In genomic region chr7:132658058-132658450, GRCm38 (mm10) we compare ENCODE assay signal across 9 mouse cellular contexts. TPM values are rescaled to one million over a fixed set of nuclear protein-coding genes. Genes with fewer than 3 reads are reported as not detected.
A peak's percentile ranks its signal among the peaks of the same experiment; 100 is the strongest.
DNase-seq lines count a peak whose midpoint lies in the region; ATAC-seq lines count a peak whose summit lies in the region.
"Had no signal": no experiment of that assay in that cellular context is flagged by ENCODE, and none has a peak within 500 bp of the region (broad histone marks: within the 10 kb centered on the region; RNA-seq: fewer than 3 reads in every experiment).

No protein-coding gene starts in this region.

- no peaks in the 10 kb centered on the region for H3K36me3 ChIP-seq in forebrain, embryonic 10.5 days (replicated peaks)
- H3K36me3 ChIP-seq in forebrain, embryonic 15.5 days = no peaks in the 10 kb centered on the region
- H3K36me3 ChIP-seq in limb, embryonic 15.5 days = no peaks in the 10 kb centered on the region

- WGBS in forebrain, embryonic 10.5 days = 7% methylated on average over 9 of the region's 9 CpGs
- WGBS in forebrain, embryonic 15.5 days = 4% methylated on average over 9 of the region's 9 CpGs
- 8% methylated on average over 9 of the region's 9 CpGs for WGBS in limb, embryonic 15.5 days

- peak overlapping the region; percentile 87 for H3K27ac ChIP-seq in forebrain, embryonic 10.5 days
- H3K27ac ChIP-seq in forebrain, embryonic 15.5 days (replicated peaks) = no peak overlapping the region
- peak overlapping the region; percentile 74 for H3K27ac ChIP-seq in limb, embryonic 15.5 days

- no peak overlapping the region for H3K9ac ChIP-seq in forebrain, embryonic 15.5 days (replicated peaks)
- no peak overlapping the region for H3K9ac ChIP-seq in limb, embryonic 15.5 days

- no peak overlapping the region for H3K4me3 ChIP-seq in forebrain, embryonic 10.5 days
- H3K4me3 ChIP-seq in forebrain, embryonic 15.5 days = no peak overlapping the region
- H3K4me3 ChIP-seq in limb, embryonic 15.5 days = no peak overlapping the region

- DNase-seq in forebrain, embryonic 10.5 days (ENCODE audit: extremely low spot score, low spot score) = peak; percentile 51
- DNase-seq in brain, adult 2 months (ENCODE audit: low read depth, low spot score) = peak; percentile 52
- DNase-seq in heart, postnatal 14 days = peak; percentile 54 to 55
- DNase-seq in cerebellum, adult 11-12 months = no peak
- DNase-seq in frontal cortex, adult 2 months (ENCODE audit: extremely low spot score in 1 of 2, low spot score in 1 of 2) = no peak

- peaks cover 71% of the 10 kb centered on the region for H3K4me1 ChIP-seq in forebrain, embryonic 10.5 days
- H3K4me1 ChIP-seq in forebrain, embryonic 15.5 days = peaks cover 34% of the 10 kb centered on the region
- peaks cover 47% of the 10 kb centered on the region for H3K4me1 ChIP-seq in limb, embryonic 15.5 days

- peaks cover 64% of the 10 kb centered on the region for H3K27me3 ChIP-seq in forebrain, embryonic 10.5 days (ENCODE audit: poor library complexity, severe bottlenecking)
- no peaks in the 10 kb centered on the region for H3K27me3 ChIP-seq in forebrain, embryonic 15.5 days
- no peaks in the 10 kb centered on the region for H3K27me3 ChIP-seq in limb, embryonic 15.5 days

- ATAC-seq in forebrain, embryonic 15.5 days (replicated peaks) = no peak
- ATAC-seq in limb, embryonic 15.5 days (ENCODE audit: insufficient number of reproducible peaks, low FRiP score, low TSS enrichment, low read depth) = no peak
- ATAC-seq in granulocyte monocyte progenitor cell, adult 5-6 weeks (replicated peaks; ENCODE audit: poor library complexity, severe bottlenecking) = no peak

- intact Hi-C loops in heart, postnatal 14 days (cut with DNase I) = loop anchor here (5.0 kb wide), 4 partner anchors 54 to 344 kb away; partner anchors contain the start of gene Eef1akmt2

- no peak overlapping the region for H3K4me2 ChIP-seq in forebrain, embryonic 15.5 days (replicated peaks)
- no peak overlapping the region for H3K4me2 ChIP-seq in limb, embryonic 15.5 days

- H3K9me3 ChIP-seq in forebrain, embryonic 10.5 days = no peaks in the 10 kb centered on the region
- no peaks in the 10 kb centered on the region for H3K9me3 ChIP-seq in forebrain, embryonic 15.5 days
- H3K9me3 ChIP-seq in limb, embryonic 15.5 days = no peaks in the 10 kb centered on the region

RNA-seq across cellular contexts. Expression of gene Lhpp, which starts 47.6 kb away (rescaled TPM):
- 17.3 and 17.4 TPM in 2 replicates for polyA plus RNA-seq in forebrain, embryonic 10.5 days (2016; fragmentation: Nextera tagmentation; extraction: Ambion mirVana)
- polyA plus RNA-seq in forebrain, embryonic 15.5 days (2015; fragmentation: Nextera tagmentation; extraction: Ambion mirVana) = 23.1 and 25.7 TPM in 2 replicates
- 10 to 100 TPM; 12.9 to 13.6 TPM for total RNA-seq in heart, postnatal 14 days (2021)
- polyA plus RNA-seq in limb, embryonic 15.5 days (2015; fragmentation: Nextera tagmentation; extraction: Ambion mirVana) = 16.8 and 17.1 TPM in 2 replicates
- 11.5 and 13.8 TPM in 2 replicates for total RNA-seq in granulocyte monocyte progenitor cell, adult 5-6 weeks (2014; fragmentation: Nextera tagmentation)
- total RNA-seq in granulocyte monocyte progenitor cell, adult 5-6 weeks (2017) = 7.3 and 9.3 TPM in 2 replicates
- polyA plus RNA-seq in frontal cortex, adult 2 months (2012; rRNA removed) = 29.0 and 29.2 TPM in 2 replicates

RNA-seq across cellular contexts. Expression of gene Nkx1-2, which starts 58.6 kb away (rescaled TPM):
- polyA plus RNA-seq in forebrain, embryonic 10.5 days (2016; fragmentation: Nextera tagmentation; extraction: Ambion mirVana) = 0.09 and 0.15 TPM in 2 replicates
- 0.05 TPM in 1 of 2 replicates, not detected in the other for polyA plus RNA-seq in forebrain, embryonic 15.5 days (2015; fragmentation: Nextera tagmentation; extraction: Ambion mirVana)
- total RNA-seq in heart, postnatal 14 days (2021) = not detected
- polyA plus RNA-seq in limb, embryonic 15.5 days (2015; fragmentation: Nextera tagmentation; extraction: Ambion mirVana) = 0.06 and 0.10 TPM in 2 replicates
- not detected in 2 replicates for total RNA-seq in granulocyte monocyte progenitor cell, adult 5-6 weeks (2014; fragmentation: Nextera tagmentation)
- not detected in 2 replicates for total RNA-seq in granulocyte monocyte progenitor cell, adult 5-6 weeks (2017)
- 0.10 and 0.13 TPM in 2 replicates for polyA plus RNA-seq in frontal cortex, adult 2 months (2012; rRNA removed)
- total RNA-seq: left cerebral cortex, postnatal 14 days had no signal

Comparison
In these comparisons a context has a peak if more than half of its experiments do, and no peak if none do; other contexts are left out.
1. DNase-seq: peak in forebrain, embryonic 10.5 days (single experiment), brain, adult 2 months (single experiment) and heart, postnatal 14 days (2 of 2); none in cerebellum, adult 11-12 months (single experiment) and frontal cortex, adult 2 months (0 of 2).